Mouse (Mus musculus) ES-E14 (cell line): ENCODE measurements at regions not wholly inside any gene's neighbourhood (a gene's known extent, or its start where the extent isn't known, plus 50 kb on each side); places are given as distances from the start of the nearest gene placed in this dataset.

Source experiments
- HCFC1 ChIP-seq: IDR thresholded peaks from 2 replicates; pipeline ENCODE4 v1.6.1; 2012; ENCODE audit warnings: low read length, inconsistent platforms, borderline replicate concordance; ENCODE audit not compliant: insufficient read depth
- MAFK ChIP-seq: IDR thresholded peaks from 2 replicates; pipeline ENCODE4 v1.6.1; 2014; ENCODE audit warnings: mild to moderate bottlenecking, low read depth, low read length, inconsistent platforms; ENCODE audit not compliant: insufficient read depth
- ZC3H11A ChIP-seq: IDR thresholded peaks from 2 replicates; pipeline ENCODE4 v1.6.1; 2012; ENCODE audit warnings: low read depth, mild to moderate bottlenecking, inconsistent platforms, low read length, borderline replicate concordance
- ZNF384 ChIP-seq: IDR thresholded peaks from 2 replicates; pipeline ENCODE4 v1.6.1; 2012; ENCODE audit warnings: low read depth, low read length, inconsistent platforms

- no peak for TF ChIP-seq ZC3H11A
- TF ChIP-seq ZNF384: no peak
- no peak for TF ChIP-seq MAFK
- no peak for TF ChIP-seq HCFC1
These were observed 113.3 kb upstream of the Itga4 start for GRCm38 (mm10) chr2:79141961-79142360.
